Mouse (Mus musculus): ENCODE data around the gene Abi3bp.

DNA sequence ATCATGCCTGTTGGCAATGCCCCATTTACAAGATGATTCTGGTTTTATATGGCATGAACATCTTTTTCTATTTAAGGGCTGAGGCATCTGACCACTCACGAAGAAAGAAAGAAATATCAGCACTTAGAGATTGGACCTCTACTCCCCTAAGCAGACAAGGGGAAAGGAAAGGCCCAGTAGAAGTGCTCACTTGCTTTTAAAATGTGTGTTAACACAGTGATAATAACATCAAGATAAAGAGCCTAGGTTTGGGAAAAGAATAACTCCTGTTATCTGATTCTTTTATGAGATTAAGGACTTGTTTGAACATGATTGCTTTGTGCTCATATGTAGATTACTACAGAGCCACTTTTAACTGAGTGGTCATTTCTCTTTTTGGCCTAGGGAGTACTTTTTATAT is 21.0 kb downstream of the Abi3bp start:
- no peak for TF ChIP-seq CTCF (IDR thresholded peaks at IDR 0.05; ENCODE audit: extremely low read depth, insufficient read depth, low read length)
- no peak for TF ChIP-seq POLR2A (IDR thresholded peaks at IDR 0.05; ENCODE audit: extremely low read depth, insufficient read depth, low read length)
